Mouse (Mus musculus): ENCODE results near the gene Ubqln1. TPM values are rescaled to one million over a fixed set of nuclear protein-coding genes. Genes with fewer than 3 reads are reported as not detected.

Ubqln1 gene
- polyA plus RNA-seq, 1 experiment from 2014 or later: 44.2 TPM

GRCm38 (mm10) chr13:58204986-58205385 lies 10.5 kb downstream of the Ubqln1 start:
- WGBS (ENCODE audit: insufficient replicate concordance): 38% methylated on average over 4 of the region's 4 CpGs
- Histone ChIP-seq H3K9ac (replicated peaks) (no peak overlapping the region), H3K4me3 (ENCODE audit: low read depth, low read length) (no peak overlapping the region), H3K4me2 (ENCODE audit: low read depth, low read length) (no peak overlapping the region), H3K4me1 (ENCODE audit: insufficient read depth) (peaks cover 16% of the 10 kb centered on the region), H3K27me3 (ENCODE audit: insufficient read depth, low read length) (no peaks in the 10 kb centered on the region), H3K36me3 (replicated peaks; ENCODE audit: insufficient read depth, low read length) (0 out of 2 replicates have a peak, but pooled peaks cover 2% of the 10 kb centered on the region), H3K27ac (ENCODE audit: low read depth) (peak overlapping the region; percentile 17; the same call in 1 of the 2 replicates), H3K9me3 (ENCODE audit: low read length) (no peaks in the 10 kb centered on the region)
- no peak for TF ChIP-seq CTCF (IDR thresholded peaks at IDR 0.05; ENCODE audit: low read depth)
- no peak for TF ChIP-seq EP300 (IDR thresholded peaks at IDR 0.05; ENCODE audit: low read depth)
- DNase-seq (no peak), ATAC-seq (no peak)

GRCm38 (mm10) chr13:58204202-58204601 lies 11.3 kb downstream of the Ubqln1 start:
- no peak for TF ChIP-seq CTCF (IDR thresholded peaks at IDR 0.05; ENCODE audit: low read depth)
- no peak for TF ChIP-seq EP300 (IDR thresholded peaks at IDR 0.05; ENCODE audit: low read depth)
- Histone ChIP-seq H3K4me2 (ENCODE audit: low read depth, low read length) (no peak overlapping the region), H3K36me3 (replicated peaks; ENCODE audit: insufficient read depth, low read length) (0 out of 2 replicates have a peak, but pooled peaks cover 2% of the 10 kb centered on the region), H3K4me3 (ENCODE audit: low read depth, low read length) (no peak overlapping the region), H3K9me3 (ENCODE audit: low read length) (no peaks in the 10 kb centered on the region), H3K9ac (replicated peaks) (no peak overlapping the region), H3K27me3 (ENCODE audit: insufficient read depth, low read length) (no peaks in the 10 kb centered on the region), H3K4me1 (ENCODE audit: insufficient read depth) (peaks cover 16% of the 10 kb centered on the region), H3K27ac (ENCODE audit: low read depth) (no peak overlapping the region)
- WGBS (ENCODE audit: insufficient replicate concordance): 88% methylated on average over 3 of the region's 3 CpGs
- ATAC-seq (no peak), DNase-seq (no peak)

GRCm38 (mm10) chr13:58202903-58203302 lies 12.6 kb downstream of the Ubqln1 start:
- H3K4me2 ChIP-seq (ENCODE audit: low read depth, low read length): no peak overlapping the region
- H3K27me3 ChIP-seq (ENCODE audit: insufficient read depth, low read length): no peaks in the 10 kb centered on the region
- 0 out of 2 replicates have a peak, but pooled peaks cover 2% of the 10 kb centered on the region for H3K36me3 ChIP-seq (replicated peaks; ENCODE audit: insufficient read depth, low read length)
- H3K27ac ChIP-seq (ENCODE audit: low read depth): no peak overlapping the region
- DNase-seq: no peak
- H3K9ac ChIP-seq (replicated peaks): no peak overlapping the region
- TF ChIP-seq CTCF (IDR thresholded peaks at IDR 0.05; ENCODE audit: low read depth) (no peak), EP300 (IDR thresholded peaks at IDR 0.05; ENCODE audit: low read depth) (no peak)
- peaks cover 18% of the 10 kb centered on the region for H3K4me1 ChIP-seq (ENCODE audit: insufficient read depth)
- 86% methylated on average over 1 of the region's 1 CpGs for WGBS (ENCODE audit: insufficient replicate concordance)
- no peaks in the 10 kb centered on the region for H3K9me3 ChIP-seq (ENCODE audit: low read length)
- ATAC-seq: no peak
- no peak overlapping the region for H3K4me3 ChIP-seq (ENCODE audit: low read depth, low read length)

- Histone ChIP-seq H3K27me3 (ENCODE audit: insufficient read depth, low read length) (no peaks in the 10 kb centered on the region), H3K27ac (ENCODE audit: low read depth) (no peak overlapping the region), H3K9me3 (ENCODE audit: low read length) (no peaks in the 10 kb centered on the region), H3K4me2 (ENCODE audit: low read depth, low read length) (no peak overlapping the region), H3K4me1 (ENCODE audit: insufficient read depth) (peaks cover 21% of the 10 kb centered on the region), H3K4me3 (ENCODE audit: low read depth, low read length) (no peak overlapping the region), H3K36me3 (replicated peaks; ENCODE audit: insufficient read depth, low read length) (peaks cover 7% of the 10 kb centered on the region), H3K9ac (replicated peaks) (no peak overlapping the region)
- ATAC-seq (no peak), DNase-seq (no peak)
- TF ChIP-seq CTCF (IDR thresholded peaks at IDR 0.05; ENCODE audit: low read depth): no peak
- 92% methylated on average over 3 of the region's 3 CpGs for WGBS (ENCODE audit: insufficient replicate concordance)
These were observed 13.5 kb downstream of the Ubqln1 start for GRCm38 (mm10) chr13:58201908-58202307.

GRCm38 (mm10) chr13:58201343-58201742 lies 14.1 kb downstream of the Ubqln1 start:
- ATAC-seq: no peak
- no peak overlapping the region for H3K4me3 ChIP-seq (ENCODE audit: low read depth, low read length)
- TF ChIP-seq EP300 (IDR thresholded peaks at IDR 0.05; ENCODE audit: low read depth): no peak
- TF ChIP-seq CTCF (IDR thresholded peaks at IDR 0.05; ENCODE audit: low read depth): no peak
- WGBS (ENCODE audit: insufficient replicate concordance): 73% methylated on average over 6 of the region's 6 CpGs
- no peaks in the 10 kb centered on the region for H3K27me3 ChIP-seq (ENCODE audit: insufficient read depth, low read length)
- no peak overlapping the region for H3K9ac ChIP-seq (replicated peaks)
- peaks cover 6% of the 10 kb centered on the region for H3K36me3 ChIP-seq (replicated peaks; ENCODE audit: insufficient read depth, low read length)
- H3K4me1 ChIP-seq (ENCODE audit: insufficient read depth): peaks cover 17% of the 10 kb centered on the region
- H3K9me3 ChIP-seq (ENCODE audit: low read length): no peaks in the 10 kb centered on the region
- no peak overlapping the region for H3K4me2 ChIP-seq (ENCODE audit: low read depth, low read length)
- no peak overlapping the region for H3K27ac ChIP-seq (ENCODE audit: low read depth)
- DNase-seq: no peak

- 77% methylated on average over 7 of the region's 7 CpGs for WGBS (ENCODE audit: insufficient replicate concordance)
These were observed 17.3 kb downstream of the Ubqln1 start for GRCm38 (mm10) chr13:58197981-58198640.

More at GRCm38 (mm10) chr13:58197981-58198640, 17.3 kb downstream of the Ubqln1 start:
- Histone ChIP-seq H3K4me2 (ENCODE audit: low read depth, low read length) (no peak overlapping the region), H3K9ac (replicated peaks) (no peak overlapping the region), H3K4me3 (ENCODE audit: low read depth, low read length) (no peak overlapping the region), H3K36me3 (replicated peaks; ENCODE audit: insufficient read depth, low read length) (peaks cover 8% of the 10 kb centered on the region), H3K27ac (ENCODE audit: low read depth) (0 out of 2 replicates have a peak overlapping the region, but pooled peaks have one; percentile 19), H3K4me1 (ENCODE audit: insufficient read depth) (peaks cover 10% of the 10 kb centered on the region), H3K9me3 (ENCODE audit: low read length) (no peaks in the 10 kb centered on the region), H3K27me3 (ENCODE audit: insufficient read depth, low read length) (no peaks in the 10 kb centered on the region)
- peak; percentile 26; the same call in 1 of the 2 replicates for ATAC-seq
- DNase-seq: no peak
- TF ChIP-seq CTCF (IDR thresholded peaks at IDR 0.05; ENCODE audit: low read depth) (no peak), EP300 (IDR thresholded peaks at IDR 0.05; ENCODE audit: low read depth) (no peak)

Data from liver, postnatal 0 days (tissue).